Mouse (Mus musculus): Measurements from ENCODE around the gene Nlrp6. TPM values are rescaled to one million over a fixed set of nuclear protein-coding genes. Genes with fewer than 3 reads are reported as not detected.
A peak's percentile ranks its signal among the peaks of the same experiment; 100 is the strongest.

Gene Nlrp6
- polyA plus RNA-seq, 1 experiment from 2014 or later, result 0.25 TPM

DNA sequence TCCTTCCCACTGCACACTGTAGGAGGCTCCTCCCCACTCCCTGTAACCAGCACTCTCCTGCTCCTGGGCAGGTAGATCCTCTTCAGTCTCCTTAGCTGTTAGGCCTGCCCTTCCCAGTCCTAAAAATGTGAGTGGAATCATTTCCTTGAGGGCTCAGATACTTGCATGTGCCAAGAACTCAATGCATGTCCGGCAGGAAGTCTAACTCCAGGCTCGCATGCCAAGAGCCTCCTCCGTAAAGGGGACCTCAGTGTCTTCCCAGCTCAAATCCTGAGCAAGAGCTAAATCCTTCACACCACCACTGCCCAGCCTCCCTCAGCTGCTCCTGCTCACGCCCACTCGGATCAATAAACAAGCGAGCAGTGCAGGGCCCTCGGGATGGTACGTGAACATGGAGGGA, 30.3 kb downstream of the Nlrp6 start:
- Histone ChIP-seq H3K4me3 (replicated peaks) (no peak overlapping the region), H3K27ac (replicated peaks) (peak overlapping the region; percentile 70), H3K27me3 (no peaks in the 10 kb centered on the region), H3K4me1 (peaks cover 52% of the 10 kb centered on the region), H3K9me3 (replicated peaks) (no peaks in the 10 kb centered on the region), H3K36me3 (peaks cover 47% of the 10 kb centered on the region), H3K4me2 (replicated peaks) (peak overlapping the region; percentile 27), H3K9ac (no peak overlapping the region)
- ATAC-seq (ENCODE audit: insufficient number of reproducible peaks, low FRiP score, low TSS enrichment, low read depth), result no peak
- WGBS, result 34% methylated on average over 8 of the region's 8 CpGs

DNA sequence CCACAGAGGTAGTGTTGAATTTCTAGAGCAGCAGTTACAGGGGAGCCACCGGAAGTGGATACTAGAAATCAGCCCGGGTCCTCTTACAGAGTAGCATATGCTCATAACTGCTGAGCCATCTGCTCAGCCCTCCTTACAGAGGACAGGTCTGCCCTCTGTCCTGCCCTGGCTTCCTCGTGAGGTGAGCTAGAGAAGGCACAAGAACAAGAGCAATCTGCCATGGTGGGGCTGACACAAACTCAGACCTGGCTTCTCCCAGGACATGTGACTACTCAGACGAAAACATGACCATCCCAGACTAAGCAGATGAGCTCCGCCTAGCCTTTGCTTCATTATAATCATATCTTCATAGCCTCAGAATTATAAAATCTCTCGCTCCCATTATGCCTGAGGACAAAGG, 31.1 kb downstream of the Nlrp6 start:
- no peak for ATAC-seq (ENCODE audit: insufficient number of reproducible peaks, low FRiP score, low TSS enrichment, low read depth)
- 57% methylated on average over 6 of the region's 6 CpGs for WGBS
- Histone ChIP-seq H3K4me1 (peaks cover 59% of the 10 kb centered on the region), H3K9ac (no peak overlapping the region), H3K4me3 (replicated peaks) (no peak overlapping the region), H3K27ac (replicated peaks) (peak overlapping the region; percentile 70; the same call in 1 of the 2 replicates), H3K4me2 (replicated peaks) (peak overlapping the region; percentile 27; the same call in 1 of the 2 replicates), H3K36me3 (peaks cover 40% of the 10 kb centered on the region), H3K27me3 (no peaks in the 10 kb centered on the region), H3K9me3 (replicated peaks) (no peaks in the 10 kb centered on the region)

DNA sequence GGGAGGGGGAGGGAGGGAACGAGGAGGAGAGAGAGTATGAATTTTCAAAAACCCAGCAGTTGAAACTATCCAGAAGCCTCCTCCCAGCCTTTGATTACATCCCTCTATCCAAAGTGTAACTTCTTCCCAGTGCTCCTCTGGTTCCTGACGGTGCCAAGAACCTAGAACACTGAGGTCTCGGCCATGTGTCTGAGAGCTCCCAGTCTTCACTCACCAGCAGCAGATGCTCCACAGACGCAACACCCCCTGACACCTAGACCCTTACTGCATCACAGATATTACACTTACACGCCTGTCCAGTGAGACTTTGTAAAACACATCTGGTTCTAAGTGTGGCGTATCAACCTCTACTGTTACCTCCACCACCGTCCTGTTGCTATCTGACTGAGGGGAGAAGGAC, 31.7 kb downstream of the Nlrp6 start:
- Histone ChIP-seq H3K9ac (no peak overlapping the region), H3K9me3 (replicated peaks) (no peaks in the 10 kb centered on the region), H3K4me1 (peaks cover 64% of the 10 kb centered on the region), H3K27ac (replicated peaks) (peak overlapping the region; percentile 98; the same call in 1 of the 2 replicates), H3K27me3 (no peaks in the 10 kb centered on the region), H3K4me3 (replicated peaks) (no peak overlapping the region; the same call in 1 of the 2 replicates), H3K36me3 (peaks cover 33% of the 10 kb centered on the region), H3K4me2 (replicated peaks) (peak overlapping the region; percentile 82)
- no peak for ATAC-seq (ENCODE audit: insufficient number of reproducible peaks, low FRiP score, low TSS enrichment, low read depth)
- WGBS, result 56% methylated on average over 7 of the region's 7 CpGs

DNA sequence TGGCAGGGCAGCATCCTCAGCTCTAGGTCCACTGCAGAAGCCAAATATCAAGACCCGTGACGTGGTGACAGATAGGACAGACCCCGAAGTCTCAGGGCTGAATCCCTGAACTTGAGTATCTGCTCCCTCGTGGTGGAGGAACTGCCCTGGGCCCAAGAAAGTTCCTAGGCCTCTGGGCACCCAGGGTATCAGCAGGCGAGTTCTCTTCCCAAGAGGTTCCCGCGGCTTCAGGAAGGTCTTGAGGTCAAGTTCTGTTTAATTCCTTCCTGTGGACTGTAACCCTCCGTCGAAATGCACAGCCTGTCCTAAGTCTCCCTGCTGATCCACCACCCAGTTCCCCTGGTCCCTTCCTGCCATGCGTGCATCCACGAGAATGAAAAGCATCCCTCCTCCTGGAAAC, 32.4 kb downstream of the Nlrp6 start:
- ATAC-seq (ENCODE audit: insufficient number of reproducible peaks, low FRiP score, low TSS enrichment, low read depth), result no peak
- no peaks in the 10 kb centered on the region for H3K9me3 ChIP-seq (replicated peaks)
- peaks cover 64% of the 10 kb centered on the region for H3K4me1 ChIP-seq
- H3K27me3 ChIP-seq, result no peaks in the 10 kb centered on the region
- H3K27ac ChIP-seq (replicated peaks), result peak overlapping the region; percentile 98; the same call in 1 of the 2 replicates
- H3K36me3 ChIP-seq, result peaks cover 26% of the 10 kb centered on the region
- 0 out of 2 replicates have a peak overlapping the region, but pooled peaks have one; percentile 74 for H3K9ac ChIP-seq
- 85% methylated on average over 11 of the region's 11 CpGs for WGBS
- peak overlapping the region; percentile 82 for H3K4me2 ChIP-seq (replicated peaks)
- peak overlapping the region; percentile 66 for H3K4me3 ChIP-seq (replicated peaks)

DNA sequence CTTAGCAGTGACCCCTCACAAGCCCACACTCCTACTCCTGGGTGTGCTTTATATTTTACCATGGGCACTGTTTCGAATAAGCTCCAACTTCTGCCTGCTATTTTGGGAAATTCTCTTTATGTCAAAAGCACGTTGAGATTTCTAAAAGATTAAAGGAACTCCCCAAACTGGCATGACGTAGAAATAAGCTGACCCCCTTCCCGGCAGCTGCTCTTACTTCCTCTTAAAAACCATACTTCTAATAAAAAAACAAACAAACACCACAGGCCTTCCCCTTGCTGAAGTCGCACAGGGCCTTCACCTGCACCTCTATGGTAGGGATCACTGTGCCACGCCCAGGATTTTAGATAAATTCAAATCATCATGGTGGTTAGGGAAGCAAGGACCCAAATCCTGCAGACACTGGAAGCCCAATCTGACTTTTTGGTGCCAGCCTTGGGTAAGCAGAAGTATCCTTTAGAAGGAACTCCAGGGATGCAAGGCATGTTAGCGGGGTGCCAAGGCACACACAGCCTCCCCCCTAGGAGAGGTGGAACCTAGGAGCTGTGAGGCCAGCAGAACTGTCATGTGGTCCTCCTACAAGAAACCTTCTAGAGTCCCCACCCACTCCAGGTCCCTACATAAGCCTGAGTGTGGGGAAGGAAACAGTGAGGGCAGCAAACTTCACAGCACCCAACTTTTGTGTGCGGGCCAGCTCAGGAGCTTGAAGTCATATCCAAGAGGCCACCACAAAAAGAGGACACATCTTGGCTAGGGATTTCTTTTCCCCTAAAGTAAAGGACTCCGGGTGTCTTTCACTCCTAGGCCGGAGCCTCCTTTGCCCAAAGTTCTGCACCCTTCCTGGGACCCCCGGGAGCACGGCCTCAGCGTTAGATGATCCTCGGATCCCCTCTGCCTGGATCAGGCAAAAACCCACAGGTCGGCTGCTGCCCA, 33.4 kb downstream of the Nlrp6 start:
- Histone ChIP-seq H3K4me1 (peaks cover 68% of the 10 kb centered on the region), H3K9me3 (replicated peaks) (no peaks in the 10 kb centered on the region), H3K9ac (peak overlapping the region; percentile 74), H3K36me3 (peaks cover 17% of the 10 kb centered on the region), H3K4me2 (replicated peaks) (peak overlapping the region; percentile 82), H3K27me3 (no peaks in the 10 kb centered on the region), H3K27ac (replicated peaks) (peak overlapping the region; percentile 98), H3K4me3 (replicated peaks) (peak overlapping the region; percentile 66)
- 41% methylated on average over 15 of the region's 15 CpGs for WGBS
- ATAC-seq (ENCODE audit: insufficient number of reproducible peaks, low FRiP score, low TSS enrichment, low read depth), result no peak

DNA sequence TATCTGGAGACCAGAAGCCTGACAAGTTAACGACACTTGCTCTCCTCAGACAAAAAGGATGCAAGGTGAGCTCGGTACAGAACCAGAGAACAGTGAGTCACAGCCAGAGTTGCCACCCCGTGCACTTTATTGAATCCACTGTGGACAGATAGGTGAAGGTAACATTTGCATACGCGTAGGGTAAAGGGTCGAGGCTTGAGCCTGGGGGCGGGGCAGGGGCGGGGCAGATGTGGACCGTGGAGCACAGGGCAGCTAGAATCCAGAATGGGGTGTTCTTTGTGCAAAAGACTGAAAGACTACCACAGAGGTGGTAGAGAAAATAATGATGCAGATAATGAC, 34.0 kb downstream of the Nlrp6 start:
- Histone ChIP-seq H3K9me3 (replicated peaks) (no peaks in the 10 kb centered on the region), H3K4me2 (replicated peaks) (peak overlapping the region; percentile 82), H3K27ac (replicated peaks) (peak overlapping the region; percentile 98), H3K9ac (peak overlapping the region; percentile 74), H3K4me3 (replicated peaks) (peak overlapping the region; percentile 66), H3K27me3 (no peaks in the 10 kb centered on the region), H3K36me3 (peaks cover 10% of the 10 kb centered on the region), H3K4me1 (peaks cover 71% of the 10 kb centered on the region)
- 3% methylated on average over 9 of the region's 9 CpGs for WGBS
- ATAC-seq (ENCODE audit: insufficient number of reproducible peaks, low FRiP score, low TSS enrichment, low read depth), result no peak

DNA sequence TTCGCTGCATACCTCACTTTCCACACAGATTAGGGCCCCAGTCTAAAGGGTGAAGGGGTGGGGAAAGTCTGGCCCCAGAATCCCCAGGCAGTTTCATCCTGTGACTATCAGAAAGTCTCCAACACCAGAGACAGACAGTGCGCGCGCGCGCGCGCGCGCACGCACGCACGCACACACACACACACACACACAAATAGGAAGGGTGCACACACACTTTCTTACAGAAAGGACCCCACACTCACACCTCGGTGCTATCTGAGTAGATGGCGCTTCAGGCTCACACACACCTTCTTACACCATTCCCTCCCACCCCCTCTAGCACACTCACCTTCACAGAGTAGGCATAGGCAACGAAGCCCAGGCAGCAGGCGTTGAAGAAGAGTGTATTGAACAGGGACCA, 34.6 kb downstream of the Nlrp6 start:
- Histone ChIP-seq H3K27me3 (no peaks in the 10 kb centered on the region), H3K4me3 (replicated peaks) (peak overlapping the region; percentile 66), H3K4me1 (peaks cover 64% of the 10 kb centered on the region), H3K4me2 (replicated peaks) (peak overlapping the region; percentile 82), H3K36me3 (peaks cover 7% of the 10 kb centered on the region; the same call in 1 of the 2 replicates), H3K9ac (peak overlapping the region; percentile 74), H3K27ac (replicated peaks) (peak overlapping the region; percentile 98), H3K9me3 (replicated peaks) (no peaks in the 10 kb centered on the region)
- WGBS, result under 1% methylated on average over 17 of the region's 17 CpGs
- ATAC-seq (ENCODE audit: insufficient number of reproducible peaks, low FRiP score, low TSS enrichment, low read depth), result no peak

DNA sequence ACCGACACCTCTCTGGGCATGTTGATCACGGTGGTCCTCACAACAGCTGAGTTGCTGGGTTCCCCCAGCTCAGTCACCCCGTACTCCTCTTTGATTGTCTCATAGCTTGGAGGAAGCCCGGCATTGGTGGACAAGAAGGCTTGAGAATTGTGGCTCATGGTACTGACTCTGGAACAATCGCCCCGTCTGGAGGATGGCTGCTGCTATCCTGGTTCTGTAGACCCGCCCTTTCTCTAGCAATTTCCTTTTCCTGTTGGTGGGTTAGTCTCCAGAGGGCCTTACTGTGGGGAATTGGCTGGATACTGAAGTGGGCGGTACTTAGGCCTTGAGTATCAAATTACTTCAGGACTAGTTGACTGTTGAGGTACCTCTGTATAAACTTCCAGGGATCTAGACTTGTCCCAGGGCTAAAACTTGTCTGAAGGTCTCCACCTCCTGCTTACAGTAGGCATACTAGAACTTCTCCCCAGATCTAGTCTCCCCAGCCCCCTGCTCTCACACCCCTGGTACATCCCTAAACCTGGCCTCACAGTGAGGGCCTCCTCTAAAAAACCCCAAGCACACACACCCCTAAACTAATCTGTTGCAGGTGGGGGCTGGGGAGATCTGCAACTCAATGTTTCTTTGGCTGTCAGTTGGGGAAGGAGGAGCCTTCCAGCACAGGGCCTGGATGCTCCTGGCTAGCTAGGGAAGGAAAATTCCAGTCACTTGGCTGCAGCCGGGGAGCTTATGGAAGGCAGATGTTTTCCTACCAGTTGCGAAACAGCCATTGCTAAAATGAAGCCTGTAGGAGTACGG, 35.3 kb downstream of the Nlrp6 start, which contains the start of the genes Gm45717 and Ifitm2:
Gene Gm45717 (minus strand): TSS at position 180 of the 798 bp plus-strand sequence.
Gene Ifitm2 (minus strand): TSS at position 230 of the 798 bp plus-strand sequence.
- peaks cover 58% of the 10 kb centered on the region for H3K4me1 ChIP-seq
- WGBS, result 5% methylated on average over 11 of the region's 11 CpGs

DNA sequence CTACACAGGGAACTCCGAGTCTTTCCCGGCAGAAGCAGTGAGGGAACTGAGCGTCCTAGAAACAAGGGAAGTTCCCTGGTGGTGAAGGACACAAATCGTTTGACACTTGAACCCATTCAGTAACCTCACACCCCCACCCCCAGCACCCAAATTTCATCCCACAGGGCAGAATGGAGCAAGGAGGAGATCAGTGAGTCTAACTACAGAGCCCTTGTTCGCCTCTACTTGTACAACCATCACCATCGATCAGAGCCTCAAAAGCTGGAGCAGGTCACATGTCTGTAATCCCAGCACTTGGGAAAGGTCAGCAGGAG, 35.8 kb downstream of the Nlrp6 start:
- H3K4me3 ChIP-seq (replicated peaks), result peak overlapping the region; percentile 66
- no peak overlapping the region; the same call in 1 of the 2 replicates for H3K9ac ChIP-seq
- H3K36me3 ChIP-seq, result peaks cover 7% of the 10 kb centered on the region; the same call in 1 of the 2 replicates
- no peaks in the 10 kb centered on the region for H3K27me3 ChIP-seq
- H3K9me3 ChIP-seq (replicated peaks), result no peaks in the 10 kb centered on the region
- 22% methylated on average over 6 of the region's 6 CpGs for WGBS
- H3K4me2 ChIP-seq (replicated peaks), result peak overlapping the region; percentile 82
- no peak for ATAC-seq (ENCODE audit: insufficient number of reproducible peaks, low FRiP score, low TSS enrichment, low read depth)
- peak overlapping the region; percentile 98 for H3K27ac ChIP-seq (replicated peaks)
- peaks cover 53% of the 10 kb centered on the region for H3K4me1 ChIP-seq

More for the DNA sequence above, 35.3 kb downstream of the Nlrp6 start, which contains the start of the genes Gm45717 and Ifitm2:
- Histone ChIP-seq H3K27ac (replicated peaks) (peak within 1 kb of the TSS; percentile 98), H3K27me3 (no peaks in the 10 kb centered on the region), H3K4me2 (replicated peaks) (peak within 1 kb of the TSS; percentile 82), H3K36me3 (peaks cover 7% of the 10 kb centered on the region; the same call in 1 of the 2 replicates), H3K4me3 (replicated peaks) (peak within 1 kb of the TSS; percentile 66), H3K9me3 (replicated peaks) (no peaks in the 10 kb centered on the region), H3K9ac (peak within 1 kb of the TSS; percentile 74)
- peak; percentile 90 for ATAC-seq (ENCODE audit: insufficient number of reproducible peaks, low FRiP score, low TSS enrichment, low read depth)

DNA sequence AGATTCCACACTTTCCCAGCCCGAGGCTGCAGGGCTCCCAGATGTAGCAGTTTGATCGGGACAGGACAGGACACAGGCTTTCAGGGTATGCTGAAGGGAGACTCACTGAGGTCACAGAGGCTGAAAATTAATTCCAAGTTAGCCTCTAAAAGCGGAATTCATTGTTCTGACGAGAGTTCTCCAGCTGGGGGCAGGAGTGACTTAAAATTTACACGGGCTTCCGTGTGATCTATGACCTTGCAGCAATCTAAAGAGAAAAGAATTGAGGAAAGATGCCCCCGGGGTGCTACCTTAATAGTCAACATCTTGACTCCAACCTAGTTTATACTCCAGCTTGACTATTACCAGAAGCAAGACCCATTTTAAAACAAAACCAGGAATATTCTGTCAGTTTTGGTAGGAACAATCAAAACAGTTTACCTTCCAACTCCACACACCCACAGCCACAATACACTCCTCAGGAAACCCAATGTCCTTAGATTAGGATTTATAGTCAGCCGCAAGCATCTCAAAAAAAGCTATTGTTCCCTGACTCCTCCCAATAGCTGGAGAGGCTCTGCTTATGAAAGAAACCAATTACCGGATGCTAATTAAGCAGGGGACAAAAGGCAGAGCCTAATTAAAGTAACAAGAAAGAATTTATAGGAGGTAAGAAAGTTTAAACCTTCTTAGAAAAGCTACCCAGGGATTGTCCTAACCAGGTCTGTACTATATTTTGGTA, 38.6 kb downstream of the Nlrp6 start:
- Histone ChIP-seq H3K27me3 (no peaks in the 10 kb centered on the region), H3K27ac (replicated peaks) (peak overlapping the region; percentile 55; the same call in 1 of the 2 replicates), H3K4me2 (replicated peaks) (no peak overlapping the region), H3K4me1 (peaks cover 24% of the 10 kb centered on the region), H3K36me3 (no peaks in the 10 kb centered on the region), H3K9ac (no peak overlapping the region), H3K4me3 (replicated peaks) (no peak overlapping the region), H3K9me3 (replicated peaks) (no peaks in the 10 kb centered on the region)
- WGBS, result 12% methylated on average over 9 of the region's 9 CpGs
- no peak for ATAC-seq (ENCODE audit: insufficient number of reproducible peaks, low FRiP score, low TSS enrichment, low read depth)
